Mouse (Mus musculus) forebrain, embryonic 10.5 days (tissue): ENCODE results near the gene Rock2. TPM values are rescaled to one million over a fixed set of nuclear protein-coding genes. Genes with fewer than 3 reads are reported as not detected.

Experiments used
- DNase-seq: peaks from one replicate; pipeline ENCODE4 v3.0.0-alpha.2; 2017; ENCODE audit warnings: low spot score; ENCODE audit errors: extremely low spot score
- H3K27ac ChIP-seq: fragments of 300-500 bp; sonication (generic); 2 replicates; pipeline ENCODE4 v1.5.1; 2016; ENCODE audit warnings: mild to moderate bottlenecking
- H3K27me3 ChIP-seq: fragments of 300-500 bp; sonication (generic); 2 replicates; pipeline ENCODE4 v1.6.1; 2016; ENCODE audit warnings: mild to moderate bottlenecking; ENCODE audit not compliant: poor library complexity, severe bottlenecking
- H3K36me3 ChIP-seq: fragments of 300-500 bp; sonication (generic); replicated peaks from 2 replicates; pipeline ENCODE4 v1.6.1; 2016; ENCODE audit warnings: mild to moderate bottlenecking, moderate library complexity
- H3K4me1 ChIP-seq: fragments of 300-500 bp; sonication (generic); 2 replicates; pipeline ENCODE4 v1.6.1; 2016
- H3K4me3 ChIP-seq: fragments of 300-500 bp; sonication (generic); 2 replicates; pipeline ENCODE4 v1.5.1; 2016; ENCODE audit warnings: mild to moderate bottlenecking, moderate library complexity
- H3K9me3 ChIP-seq: fragments of 300-500 bp; sonication (generic); 2 replicates; pipeline ENCODE4 v1.6.1; 2016; ENCODE audit warnings: mild to moderate bottlenecking, moderate library complexity
- WGBS: fragments of 180-500 bp; shearing (Covaris S2); methylation state at CpG from one replicate; pipeline ENCODE4 v1.1.7; 2016; 5-methylcytosine and 5-hydroxymethylcytosine counted together
- polyA plus RNA-seq: library from polyadenylated mRNA; unstranded; fragments of >200 nt; fragmentation: Nextera tagmentation; extraction: Ambion mirVana; gene quantifications from 2 replicates; pipeline ENCODE4 v1.2.1, GENCODE M21; 2016

Gene Rock2
- 10.5 and 11.5 TPM in 2 replicates for polyA plus RNA-seq

DNA sequence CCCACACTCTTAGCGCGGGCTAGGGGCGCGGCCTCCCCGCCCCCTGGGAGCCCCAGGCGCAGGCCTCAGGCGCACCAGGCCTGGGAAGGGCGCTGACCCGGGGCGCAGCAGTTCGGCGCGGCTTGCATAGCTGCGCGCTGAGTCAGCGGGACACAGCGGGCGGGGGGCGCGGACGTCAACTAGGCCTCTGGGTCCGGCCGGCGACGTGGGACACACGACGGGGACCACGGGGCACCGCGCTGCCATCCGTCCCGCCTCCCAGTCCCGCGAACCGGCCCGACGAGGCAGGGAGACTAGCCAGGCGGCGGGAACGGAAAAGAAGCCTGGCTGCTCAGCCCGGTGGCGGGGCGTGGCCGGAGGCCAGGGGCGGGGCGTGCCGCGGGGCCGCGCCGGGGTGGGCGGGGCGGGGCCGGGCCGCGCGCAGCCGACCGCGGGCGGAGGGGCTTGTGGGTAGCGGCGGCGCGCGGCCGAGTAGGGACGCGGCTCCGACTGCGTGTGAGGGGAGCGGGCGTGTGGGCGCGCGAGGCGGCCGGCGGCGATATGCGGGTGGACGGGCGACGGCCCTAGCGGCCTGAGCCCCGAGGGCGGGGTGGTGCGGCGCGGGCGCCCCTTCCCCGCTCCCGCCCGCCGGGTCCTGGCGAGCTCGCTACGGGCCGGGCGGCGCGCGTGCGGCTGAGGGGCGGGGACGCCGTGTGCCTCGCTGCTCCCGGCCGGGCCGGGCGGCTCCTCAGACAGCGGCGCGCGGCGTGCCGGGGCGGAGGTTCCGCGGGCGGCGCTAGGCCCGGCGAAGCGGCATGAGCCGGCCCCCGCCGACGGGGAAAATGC is at the start of gene Rock2:
Gene Rock2, plus strand, starts transcription at position 500 of the 825 bp plus-strand sequence.
- H3K9me3 ChIP-seq, result no peaks in the 10 kb centered on the region
- H3K27me3 ChIP-seq, result no peaks in the 10 kb centered on the region
- whole genome bisulfite sequencing, result under 1% methylated on average over 104 of the region's 130 CpGs
- peak; percentile 86 for DNase-seq
- no peaks in the 10 kb centered on the region for H3K36me3 ChIP-seq
- peak within 1 kb of the TSS; percentile 81 for H3K4me3 ChIP-seq
- H3K4me1 ChIP-seq, result peaks cover 46% of the 10 kb centered on the region
- H3K27ac ChIP-seq, result peak within 1 kb of the TSS; percentile 98

DNA sequence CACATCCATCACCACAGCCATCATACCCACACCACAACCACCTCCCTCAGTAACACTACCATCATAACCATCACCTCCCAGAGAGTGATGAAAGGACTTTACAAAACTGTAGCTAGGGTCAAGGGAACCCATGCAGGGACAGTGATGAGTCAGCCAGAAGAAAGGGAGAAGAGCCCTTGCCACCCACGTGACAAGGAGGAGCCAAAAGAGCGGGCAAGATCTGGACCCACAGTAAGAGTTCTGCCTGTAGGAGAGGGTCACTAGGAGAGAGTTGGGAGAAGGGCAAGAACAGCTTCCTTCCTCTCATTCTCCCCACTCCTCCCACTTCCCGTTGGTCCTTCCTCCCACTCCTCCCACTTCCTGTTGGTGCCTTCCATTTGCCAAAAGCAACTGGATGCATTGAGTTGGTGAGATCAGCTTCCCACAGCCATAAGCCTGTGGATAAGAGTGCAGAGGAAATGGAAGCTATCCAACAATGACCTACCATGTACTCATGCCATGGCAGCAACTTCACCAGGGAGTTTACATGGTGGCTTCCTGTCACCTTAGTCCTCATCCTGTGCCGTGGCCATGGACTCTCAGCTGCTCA is 47.4 kb upstream of the Rock2 start:
- DNase-seq, result no peak
- no peaks in the 10 kb centered on the region; the same call in 1 of the 2 replicates for H3K27me3 ChIP-seq
- no peaks in the 10 kb centered on the region for H3K36me3 ChIP-seq
- no peaks in the 10 kb centered on the region for H3K9me3 ChIP-seq
- 85% methylated on average over 4 of the region's 4 CpGs for WGBS
- H3K27ac ChIP-seq, result no peak overlapping the region
- H3K4me3 ChIP-seq, result no peak overlapping the region
- H3K4me1 ChIP-seq, result peaks cover 30% of the 10 kb centered on the region

DNA sequence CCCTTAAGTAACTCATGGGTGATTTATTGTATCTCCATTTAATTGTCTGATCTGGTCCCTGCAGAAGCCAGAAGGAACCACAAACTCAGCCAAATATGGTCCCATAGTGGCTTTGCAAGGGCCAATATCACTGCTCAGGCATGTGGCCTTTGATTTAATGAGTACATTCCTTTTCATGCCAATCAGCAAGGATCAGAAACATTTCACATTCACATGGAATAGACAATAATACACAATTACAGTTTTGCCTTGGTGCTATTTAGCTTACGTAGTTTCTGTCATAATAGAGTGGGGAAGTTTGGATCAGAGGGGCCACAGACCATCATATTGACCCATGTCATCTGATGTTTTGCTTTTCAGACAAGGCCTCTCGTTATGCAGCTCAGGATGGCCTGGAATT is 46.2 kb upstream of the Rock2 start:
- H3K9me3 ChIP-seq, result no peaks in the 10 kb centered on the region
- H3K4me3 ChIP-seq, result no peak overlapping the region
- no peak overlapping the region for H3K27ac ChIP-seq
- H3K27me3 ChIP-seq, result no peaks in the 10 kb centered on the region; the same call in 1 of the 2 replicates
- WGBS, result 85% methylated on average over 2 of the region's 2 CpGs
- no peak for DNase-seq
- H3K4me1 ChIP-seq, result peaks cover 30% of the 10 kb centered on the region
- H3K36me3 ChIP-seq, result no peaks in the 10 kb centered on the region

DNA sequence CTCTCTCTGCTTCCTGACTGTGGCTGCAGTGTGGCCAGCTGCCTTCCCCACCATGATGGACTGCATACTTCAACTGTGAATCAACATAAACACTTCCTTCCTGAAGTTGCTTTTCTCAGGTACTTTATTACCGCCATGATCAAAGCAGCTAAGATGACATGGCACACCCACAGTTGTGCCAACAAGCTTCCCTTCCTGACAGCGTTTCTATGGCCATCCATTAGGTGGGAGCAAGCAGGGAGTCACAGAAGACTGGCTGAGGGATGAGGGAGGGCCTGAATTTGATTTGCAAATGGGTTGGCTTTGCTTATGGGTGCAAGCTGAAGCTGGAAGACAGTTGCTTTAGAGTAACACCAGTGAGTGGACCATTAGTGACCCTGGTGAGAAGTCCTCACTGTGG is 44.9 kb upstream of the Rock2 start:
- peaks cover 23% of the 10 kb centered on the region for H3K4me1 ChIP-seq
- H3K27ac ChIP-seq, result no peak overlapping the region
- H3K36me3 ChIP-seq, result no peaks in the 10 kb centered on the region
- no peak for DNase-seq
- H3K27me3 ChIP-seq, result no peaks in the 10 kb centered on the region
- H3K4me3 ChIP-seq, result no peak overlapping the region
- H3K9me3 ChIP-seq, result no peaks in the 10 kb centered on the region
- WGBS, result 74% methylated on average over 2 of the region's 2 CpGs

DNA sequence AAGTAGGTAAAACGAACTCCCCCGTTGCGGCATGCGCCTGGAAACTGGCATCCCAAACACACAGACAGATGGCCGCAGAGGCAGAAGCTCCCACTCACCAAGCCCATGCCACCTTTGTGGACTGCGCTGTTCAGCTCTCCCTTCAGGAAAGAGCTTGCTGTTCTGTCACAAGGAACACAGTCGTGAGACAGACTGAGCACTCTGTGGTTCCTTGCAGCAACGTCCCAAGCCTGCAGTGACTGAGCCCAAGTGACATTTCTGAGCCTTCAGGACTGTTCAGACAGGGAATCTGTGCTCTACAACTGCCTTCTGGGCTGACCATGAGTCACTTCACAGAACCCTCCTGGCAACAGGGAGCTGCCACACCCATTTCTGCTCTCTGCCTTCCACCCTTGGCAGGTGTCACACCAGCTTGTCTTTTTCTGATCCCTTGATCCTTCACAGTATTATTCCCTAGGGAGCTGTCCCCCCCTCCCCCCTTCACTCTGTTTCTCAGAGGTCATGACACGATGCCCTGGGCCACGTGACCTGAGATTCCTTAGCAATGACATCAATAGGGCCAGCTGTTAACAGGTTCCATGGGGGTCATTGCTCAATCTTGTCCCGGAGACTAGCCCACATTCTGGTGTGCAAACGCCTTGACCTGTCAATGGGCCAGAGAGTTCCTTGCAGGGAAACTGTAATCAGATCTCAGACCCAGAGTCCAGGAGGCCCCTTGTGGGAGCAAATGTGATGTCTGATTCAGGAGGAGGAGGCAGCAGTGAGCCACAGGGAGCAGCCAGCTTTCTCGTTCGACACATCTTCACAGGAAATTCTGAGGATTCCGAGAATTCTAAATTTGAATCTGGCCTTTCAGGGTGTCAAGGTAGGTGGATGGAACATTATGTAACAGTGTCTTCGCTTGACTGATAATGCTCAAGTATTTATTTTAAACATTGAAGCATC is 44.0 kb upstream of the Rock2 start:
- DNase-seq, result peak; percentile 47
- Histone ChIP-seq H3K4me3 (no peak overlapping the region), H3K4me1 (peaks cover 25% of the 10 kb centered on the region), H3K27me3 (no peaks in the 10 kb centered on the region), H3K36me3 (no peaks in the 10 kb centered on the region), H3K27ac (peak overlapping the region; percentile 16; the same call in 1 of the 2 replicates), H3K9me3 (no peaks in the 10 kb centered on the region)
- WGBS, result 49% methylated on average over 16 of the region's 16 CpGs

DNA sequence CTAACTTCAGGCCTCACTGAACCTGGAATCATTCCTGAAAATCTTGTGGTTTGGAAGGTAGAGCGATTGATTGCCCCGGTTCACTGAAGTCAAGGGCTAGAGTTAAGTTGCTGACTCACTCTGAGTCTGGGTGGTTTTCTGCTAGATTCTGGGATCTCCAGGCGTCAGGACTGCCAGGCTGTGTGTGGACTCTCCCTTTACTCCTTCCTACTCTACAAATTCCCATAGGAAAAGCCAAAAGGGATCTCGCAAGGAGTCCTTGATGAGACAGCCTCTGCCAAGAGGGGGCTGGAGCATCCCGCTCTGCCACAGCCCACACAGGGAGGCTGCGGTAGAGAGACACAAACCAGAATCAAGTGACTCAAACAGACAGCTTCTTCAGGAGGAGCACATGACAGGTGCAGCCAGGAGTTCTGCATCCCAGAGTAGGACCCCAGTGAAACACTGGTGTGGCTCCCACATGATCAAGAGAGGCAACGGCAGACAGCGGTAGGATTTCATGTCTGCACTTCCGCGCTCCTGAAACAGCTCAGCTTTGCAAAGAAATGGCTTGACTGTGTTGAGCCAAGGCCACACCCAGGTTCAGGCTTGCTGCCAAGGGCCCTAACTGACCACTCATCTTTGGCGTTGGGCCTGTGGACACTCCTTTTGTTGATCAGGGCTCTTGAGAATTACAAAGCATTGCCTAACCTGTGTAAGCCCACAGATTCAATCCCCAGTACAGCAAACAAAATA is 41.1 kb upstream of the Rock2 start:
- DNase-seq, result no peak
- WGBS, result 89% methylated on average over 11 of the region's 11 CpGs

DNA sequence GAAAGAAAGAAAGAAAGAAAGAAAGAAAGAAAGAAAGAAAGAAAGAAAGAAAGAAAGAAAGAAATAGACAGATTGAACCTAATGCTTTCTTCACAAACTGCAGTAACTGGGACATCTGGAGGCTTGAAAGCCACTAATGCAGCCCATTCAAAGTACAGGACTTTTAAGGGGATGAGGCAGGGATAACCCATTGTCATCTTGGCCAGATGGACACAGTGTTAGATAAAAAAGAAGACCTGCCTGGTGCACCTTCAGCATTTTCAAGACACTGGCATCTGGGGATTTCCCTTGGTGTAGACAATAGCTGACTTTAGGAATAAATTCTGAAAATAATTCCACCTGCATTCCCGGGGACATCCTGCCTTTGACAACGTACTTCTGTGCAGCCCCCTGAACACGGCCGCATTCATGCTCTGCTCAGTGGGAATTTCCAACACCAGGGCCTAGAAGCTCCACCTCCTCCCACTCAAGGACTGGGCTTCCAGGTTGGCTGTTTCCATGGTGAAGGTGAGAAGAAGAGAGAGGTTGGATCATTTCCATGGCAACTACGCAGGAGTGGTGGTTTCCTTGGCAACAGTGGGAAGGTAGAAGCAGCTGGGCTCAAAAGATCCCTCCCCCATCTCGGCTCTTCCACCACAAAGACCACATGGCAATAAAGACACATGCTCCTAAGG is 38.9 kb upstream of the Rock2 start:
- peaks cover 29% of the 10 kb centered on the region for H3K4me1 ChIP-seq
- H3K27me3 ChIP-seq, result no peaks in the 10 kb centered on the region
- no peaks in the 10 kb centered on the region for H3K9me3 ChIP-seq
- H3K36me3 ChIP-seq, result no peaks in the 10 kb centered on the region
- WGBS, result 23% methylated on average over 6 of the region's 6 CpGs
- H3K4me3 ChIP-seq, result peak overlapping the region; percentile 1; the same call in 1 of the 2 replicates
- DNase-seq, result peak; percentile 68
- peak overlapping the region; percentile 74 for H3K27ac ChIP-seq

More for the DNA sequence above, 41.1 kb upstream of the Rock2 start:
- Histone ChIP-seq H3K4me3 (no peak overlapping the region), H3K4me1 (peaks cover 34% of the 10 kb centered on the region), H3K36me3 (no peaks in the 10 kb centered on the region), H3K27me3 (no peaks in the 10 kb centered on the region), H3K9me3 (no peaks in the 10 kb centered on the region), H3K27ac (0 out of 2 replicates have a peak overlapping the region, but pooled peaks have one; percentile 42)

DNA sequence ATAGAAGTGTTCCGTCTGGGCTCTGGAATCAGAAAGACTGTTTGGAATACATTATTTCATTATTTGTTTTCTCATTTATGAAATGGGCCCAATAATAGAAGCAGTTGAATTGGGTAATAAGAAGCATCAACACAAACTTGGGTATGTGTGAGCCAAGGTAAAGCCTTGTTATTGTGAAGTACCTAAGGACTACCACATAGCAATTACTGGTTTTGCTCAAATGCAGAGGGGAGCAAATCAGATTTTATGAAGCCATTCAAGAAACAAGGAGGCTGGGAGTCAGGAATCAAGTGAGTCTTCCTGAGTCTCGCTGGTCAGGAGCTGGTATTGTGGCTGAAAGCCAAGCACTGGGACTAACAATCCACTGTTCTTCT is 38.4 kb upstream of the Rock2 start:
- no peaks in the 10 kb centered on the region for H3K27me3 ChIP-seq
- H3K36me3 ChIP-seq, result no peaks in the 10 kb centered on the region
- H3K27ac ChIP-seq, result peak overlapping the region; percentile 74
- no peak overlapping the region for H3K4me3 ChIP-seq
- H3K4me1 ChIP-seq, result peaks cover 28% of the 10 kb centered on the region
- no peaks in the 10 kb centered on the region for H3K9me3 ChIP-seq
- WGBS, result 61% methylated on average over 2 of the region's 2 CpGs
- DNase-seq, result no peak

DNA sequence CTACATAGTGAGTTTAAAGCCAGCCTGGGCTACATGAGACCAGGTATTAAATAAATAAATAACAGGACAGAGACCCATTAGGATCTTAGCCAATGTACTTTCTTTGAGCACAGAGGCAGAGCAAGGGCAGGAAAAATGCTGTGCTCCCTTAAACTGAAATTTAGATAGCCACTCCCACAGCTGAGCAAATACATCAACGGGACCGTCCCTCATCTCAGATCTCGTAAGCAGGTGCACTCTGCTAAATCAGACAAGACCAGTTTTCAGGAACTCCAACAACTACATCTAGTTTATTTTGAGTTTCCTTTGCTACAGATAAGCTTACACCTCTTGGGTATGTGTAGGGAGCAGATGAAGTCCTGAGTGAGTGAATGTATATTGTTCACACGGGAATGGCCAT is 36.6 kb upstream of the Rock2 start:
- Histone ChIP-seq H3K27me3 (no peaks in the 10 kb centered on the region), H3K36me3 (no peaks in the 10 kb centered on the region)
- WGBS, result 92% methylated on average over 4 of the region's 4 CpGs

DNA sequence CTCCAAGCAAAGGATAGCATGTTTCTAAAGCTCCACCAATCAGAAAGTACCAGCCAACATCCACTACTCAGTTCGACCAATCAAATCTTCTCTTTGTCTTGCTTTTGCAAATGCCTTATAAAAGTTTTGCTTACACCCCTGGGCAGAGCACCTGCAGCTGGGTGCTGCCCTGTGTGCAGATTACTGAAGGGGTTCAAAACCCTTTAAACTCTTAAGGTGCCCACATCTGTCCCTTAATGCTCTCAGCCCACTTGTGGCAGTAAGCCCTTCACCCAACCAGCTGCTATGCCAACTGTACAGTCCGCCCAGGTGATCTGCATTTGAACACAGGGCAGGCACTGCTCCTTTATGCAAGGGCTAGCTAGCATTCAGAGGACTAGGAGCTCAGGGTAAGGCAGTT is 34.9 kb upstream of the Rock2 start:
- no peak for DNase-seq
- no peak overlapping the region for H3K27ac ChIP-seq
- no peaks in the 10 kb centered on the region for H3K27me3 ChIP-seq
- no peaks in the 10 kb centered on the region for H3K36me3 ChIP-seq
- 90% methylated on average over 2 of the region's 2 CpGs for WGBS
- peaks cover 28% of the 10 kb centered on the region for H3K4me1 ChIP-seq
- no peaks in the 10 kb centered on the region for H3K9me3 ChIP-seq
- no peak overlapping the region for H3K4me3 ChIP-seq

More for the DNA sequence above, 36.6 kb upstream of the Rock2 start:
- Histone ChIP-seq H3K9me3 (no peaks in the 10 kb centered on the region), H3K4me1 (peaks cover 28% of the 10 kb centered on the region), H3K27ac (no peak overlapping the region), H3K4me3 (no peak overlapping the region)
- no peak for DNase-seq

DNA sequence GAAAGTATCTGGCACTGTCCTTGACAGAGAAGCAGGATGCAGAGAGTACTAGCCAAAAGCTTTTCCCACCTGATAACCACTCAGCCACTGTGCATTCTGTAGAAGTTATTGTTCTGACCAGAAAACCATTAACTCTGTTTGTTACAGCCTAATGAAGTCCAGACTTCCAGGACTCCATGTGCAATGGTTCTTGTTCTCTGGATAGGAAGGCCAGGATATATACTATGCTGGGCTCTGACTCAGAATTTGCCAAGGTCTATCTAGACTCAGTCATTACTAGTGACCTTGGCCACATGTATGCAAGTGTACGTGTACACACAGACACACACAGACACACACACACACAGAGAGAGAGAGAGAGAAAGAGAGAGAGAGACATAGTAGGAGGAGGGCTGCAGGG is 34.2 kb upstream of the Rock2 start:
- H3K36me3 ChIP-seq, result no peaks in the 10 kb centered on the region
- DNase-seq, result no peak
- no peaks in the 10 kb centered on the region for H3K27me3 ChIP-seq
- no peak overlapping the region for H3K4me3 ChIP-seq
- no peak overlapping the region for H3K27ac ChIP-seq
- no peaks in the 10 kb centered on the region for H3K9me3 ChIP-seq
- peaks cover 22% of the 10 kb centered on the region for H3K4me1 ChIP-seq
- 75% methylated on average over 1 of the region's 1 CpGs for WGBS
